Mouse (Mus musculus): Measurements from ENCODE around the gene Ankrd54. TPM values are rescaled to one million over a fixed set of nuclear protein-coding genes. Genes with fewer than 3 reads are reported as not detected.

Gene Ankrd54
- total and polyA plus RNA-seq, 2 experiments from 2014 or later = 14.1 to 27.1 TPM

DNA sequence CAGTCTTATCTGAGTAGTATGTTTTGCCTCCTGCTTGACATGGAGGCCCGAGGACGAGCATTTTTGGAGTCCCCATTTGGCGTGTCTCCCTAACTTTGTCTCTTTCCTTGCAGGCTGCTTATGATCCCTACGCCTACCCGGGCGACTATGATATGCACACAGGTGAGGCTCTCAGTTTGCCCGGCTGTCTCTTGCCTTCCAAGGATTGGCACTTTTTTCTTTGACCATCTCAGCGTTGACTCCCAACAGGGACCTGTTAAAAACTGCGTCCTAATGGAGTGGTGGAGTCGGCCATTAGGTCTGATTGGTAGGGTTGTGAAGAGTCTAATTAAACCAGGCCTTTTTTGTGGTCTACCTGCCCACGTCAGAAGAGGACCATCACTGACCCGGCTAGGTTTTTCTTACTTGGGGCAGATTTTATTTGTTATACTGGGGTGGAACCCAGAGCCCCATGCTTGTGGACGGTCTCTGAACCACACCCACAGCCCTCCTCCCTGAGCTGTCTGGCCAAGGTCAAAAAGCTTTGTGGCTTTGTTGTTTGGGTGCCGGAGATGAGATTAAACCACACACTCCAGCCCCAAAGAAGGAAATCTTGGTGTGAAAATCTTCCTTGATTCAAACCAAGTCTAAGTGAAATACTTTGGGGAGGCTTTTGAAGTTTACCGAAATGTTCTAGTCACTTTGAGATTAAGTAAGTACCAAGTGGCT, 13.1 kb upstream of the Ankrd54 start:
- Histone ChIP-seq H3K9me3 (replicated peaks; ENCODE audit: control insufficient read depth, low read length) (no peaks in the 10 kb centered on the region), H3K27ac (ENCODE audit: low read depth) (peak overlapping the region; percentile 89), H3K27me3 (ENCODE audit: control insufficient read depth, insufficient read depth, low read length) (no peaks in the 10 kb centered on the region), H3K36me3 (replicated peaks; ENCODE audit: control insufficient read depth, insufficient read depth, low read length) (peaks cover 46% of the 10 kb centered on the region), H3K4me3 (ENCODE audit: low read depth, low read length) (peak overlapping the region; percentile 83), H3K4me1 (ENCODE audit: control insufficient read depth, insufficient read depth) (peaks cover 6% of the 10 kb centered on the region), H3K9ac (replicated peaks; ENCODE audit: low read depth, low read length) (peak overlapping the region; percentile 83), H3K4me2 (ENCODE audit: low read depth, low read length) (peak overlapping the region; percentile 92)
- WGBS = 30% methylated on average over 15 of the region's 15 CpGs
- TF ChIP-seq EP300 (IDR thresholded peaks at IDR 0.05; ENCODE audit: low read depth) = no peak
- ATAC-seq (ENCODE audit: insufficient read depth, low read depth) (no peak), DNase-seq (ENCODE audit: low spot score) (no peak)

DNA sequence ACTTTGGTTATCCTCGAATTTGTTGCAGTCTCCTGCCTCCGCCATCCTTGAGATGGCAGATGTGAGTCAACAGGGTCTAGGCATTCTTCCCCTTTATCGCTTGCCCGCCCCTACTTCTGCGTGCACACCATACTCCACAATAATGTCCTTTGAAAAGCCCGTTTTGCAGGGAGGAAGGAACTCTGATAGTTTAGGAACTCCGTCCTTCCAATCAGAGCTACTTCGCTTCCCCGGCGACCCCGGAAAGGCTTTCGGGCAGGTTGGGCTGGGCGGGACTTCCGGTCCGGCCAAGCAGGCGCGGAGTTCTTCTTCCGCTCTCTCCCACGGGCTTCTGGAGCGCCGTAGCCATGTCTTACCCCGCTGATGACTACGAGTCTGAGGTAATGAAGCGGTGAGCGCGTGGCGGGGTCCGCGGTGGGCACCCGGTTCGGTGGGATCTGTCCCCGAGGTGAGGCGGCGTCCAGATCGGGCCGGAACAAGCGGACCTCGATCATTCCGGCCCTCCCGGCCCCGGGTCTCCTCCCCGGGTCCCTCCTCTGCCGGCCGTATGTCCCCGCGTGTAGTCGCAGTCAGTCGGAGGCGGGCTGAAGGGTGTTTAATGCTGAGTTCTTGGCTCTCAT, 12.3 kb upstream of the Ankrd54 start, which contains the start of gene Eif3l:
Eif3l (plus strand) TSS at position 267 of the 620 bp plus-strand sequence.
- Histone ChIP-seq H3K4me2 (ENCODE audit: low read depth, low read length) (peak within 1 kb of the TSS; percentile 92), H3K27me3 (ENCODE audit: control insufficient read depth, insufficient read depth, low read length) (no peaks in the 10 kb centered on the region), H3K9me3 (replicated peaks; ENCODE audit: control insufficient read depth, low read length) (no peaks in the 10 kb centered on the region), H3K9ac (replicated peaks; ENCODE audit: low read depth, low read length) (peak within 1 kb of the TSS; percentile 83), H3K4me1 (ENCODE audit: control insufficient read depth, insufficient read depth) (peaks cover 6% of the 10 kb centered on the region), H3K36me3 (replicated peaks; ENCODE audit: control insufficient read depth, insufficient read depth, low read length) (peaks cover 39% of the 10 kb centered on the region), H3K4me3 (ENCODE audit: low read depth, low read length) (peak within 1 kb of the TSS; percentile 83), H3K27ac (ENCODE audit: low read depth) (peak within 1 kb of the TSS; percentile 89)
- ATAC-seq (ENCODE audit: insufficient read depth, low read depth) = peak; percentile 89
- WGBS = under 1% methylated on average over 39 of the region's 49 CpGs
- DNase-seq (ENCODE audit: low spot score) = peak; percentile 89
- TF ChIP-seq EP300 (IDR thresholded peaks at IDR 0.05; ENCODE audit: low read depth) = no peak
- TF ChIP-seq CTCF (IDR thresholded peaks at IDR 0.05; ENCODE audit: low read depth) = no peak

DNA sequence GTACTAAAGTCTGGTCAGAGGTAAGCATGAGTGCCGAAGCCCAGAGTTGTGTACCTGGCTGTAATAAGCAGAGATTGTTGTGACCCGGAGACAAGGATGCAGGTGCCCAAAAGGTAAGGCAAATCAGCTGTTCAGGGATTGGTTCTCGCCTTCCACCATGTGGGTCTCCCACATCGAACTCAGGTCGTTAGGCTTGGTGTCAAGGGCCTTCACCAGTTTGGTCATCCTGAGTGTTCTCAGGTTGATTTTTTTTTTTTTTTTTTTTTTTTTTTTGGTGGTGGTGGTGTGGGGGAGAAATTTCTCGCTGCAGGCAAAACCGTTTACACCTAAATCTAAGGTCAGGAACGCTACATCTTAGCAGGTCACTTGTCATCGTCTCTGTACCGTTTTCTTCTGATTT, 11.8 kb upstream of the Ankrd54 start:
- Histone ChIP-seq H3K36me3 (replicated peaks; ENCODE audit: control insufficient read depth, insufficient read depth, low read length) (peaks cover 34% of the 10 kb centered on the region), H3K27ac (ENCODE audit: low read depth) (peak overlapping the region; percentile 89), H3K9me3 (replicated peaks; ENCODE audit: control insufficient read depth, low read length) (no peaks in the 10 kb centered on the region), H3K4me1 (ENCODE audit: control insufficient read depth, insufficient read depth) (peaks cover 6% of the 10 kb centered on the region), H3K27me3 (ENCODE audit: control insufficient read depth, insufficient read depth, low read length) (no peaks in the 10 kb centered on the region), H3K9ac (replicated peaks; ENCODE audit: low read depth, low read length) (peak overlapping the region; percentile 83), H3K4me2 (ENCODE audit: low read depth, low read length) (peak overlapping the region; percentile 92), H3K4me3 (ENCODE audit: low read depth, low read length) (peak overlapping the region; percentile 83)
- WGBS = 27% methylated on average over 10 of the region's 10 CpGs
- DNase-seq (ENCODE audit: low spot score) (no peak), ATAC-seq (ENCODE audit: insufficient read depth, low read depth) (no peak)
- TF ChIP-seq CTCF (IDR thresholded peaks at IDR 0.05; ENCODE audit: low read depth) (no peak), EP300 (IDR thresholded peaks at IDR 0.05; ENCODE audit: low read depth) (no peak)

GRCm38 (mm10) chr15:79073752-79074151, 11.1 kb upstream of the Ankrd54 start:
- ATAC-seq (ENCODE audit: insufficient read depth, low read depth) = no peak
- H3K9ac ChIP-seq (replicated peaks; ENCODE audit: low read depth, low read length) = no peak overlapping the region
- no peak overlapping the region for H3K4me2 ChIP-seq (ENCODE audit: low read depth, low read length)
- no peak for TF ChIP-seq EP300 (IDR thresholded peaks at IDR 0.05; ENCODE audit: low read depth)
- no peak for TF ChIP-seq CTCF (IDR thresholded peaks at IDR 0.05; ENCODE audit: low read depth)
- H3K4me3 ChIP-seq (ENCODE audit: low read depth, low read length) = no peak overlapping the region
- peaks cover 27% of the 10 kb centered on the region for H3K36me3 ChIP-seq (replicated peaks; ENCODE audit: control insufficient read depth, insufficient read depth, low read length)
- no peak for DNase-seq (ENCODE audit: low spot score)
- H3K27me3 ChIP-seq (ENCODE audit: control insufficient read depth, insufficient read depth, low read length) = no peaks in the 10 kb centered on the region
- peaks cover 6% of the 10 kb centered on the region for H3K4me1 ChIP-seq (ENCODE audit: control insufficient read depth, insufficient read depth)
- no peak overlapping the region for H3K27ac ChIP-seq (ENCODE audit: low read depth)
- H3K9me3 ChIP-seq (replicated peaks; ENCODE audit: control insufficient read depth, low read length) = no peaks in the 10 kb centered on the region

GRCm38 (mm10) chr15:79071117-79072039, 8.7 kb upstream of the Ankrd54 start:
- Histone ChIP-seq H3K9ac (replicated peaks; ENCODE audit: low read depth, low read length) (no peak overlapping the region), H3K36me3 (replicated peaks; ENCODE audit: control insufficient read depth, insufficient read depth, low read length) (peaks cover 3% of the 10 kb centered on the region; the same call in 1 of the 2 replicates), H3K27ac (ENCODE audit: low read depth) (no peak overlapping the region), H3K4me1 (ENCODE audit: control insufficient read depth, insufficient read depth) (peaks cover 6% of the 10 kb centered on the region), H3K27me3 (ENCODE audit: control insufficient read depth, insufficient read depth, low read length) (no peaks in the 10 kb centered on the region), H3K4me2 (ENCODE audit: low read depth, low read length) (no peak overlapping the region), H3K4me3 (ENCODE audit: low read depth, low read length) (no peak overlapping the region), H3K9me3 (replicated peaks; ENCODE audit: control insufficient read depth, low read length) (no peaks in the 10 kb centered on the region)
- WGBS = 64% methylated on average over 5 of the region's 5 CpGs
- DNase-seq (ENCODE audit: low spot score) (peak; percentile 47), ATAC-seq (ENCODE audit: insufficient read depth, low read depth) (no peak)
- TF ChIP-seq EP300 (IDR thresholded peaks at IDR 0.05; ENCODE audit: low read depth) = no peak
- TF ChIP-seq CTCF (IDR thresholded peaks at IDR 0.05; ENCODE audit: low read depth) = peak; percentile 72

All from heart, postnatal 0 days (tissue).